Mouse (Mus musculus) bone marrow, adult 2 months (tissue): ENCODE measurements around the gene Cdk5.

Experiments used
- CTCF ChIP-seq: fragments of 200-500 bp; IDR thresholded peaks from 2 replicates; pipeline ENCODE4 v1.5.1; 2011; ENCODE audit warnings: low read length, control low read depth; ENCODE audit not compliant: control insufficient read depth, insufficient read depth
- POLR2A ChIP-seq: fragments of 200-500 bp; IDR thresholded peaks from 2 replicates; pipeline ENCODE4 v1.6.1; 2011; ENCODE audit warnings: low read depth, mild to moderate bottlenecking, control low read depth, low read length, borderline replicate concordance; ENCODE audit not compliant: control insufficient read depth

DNA sequence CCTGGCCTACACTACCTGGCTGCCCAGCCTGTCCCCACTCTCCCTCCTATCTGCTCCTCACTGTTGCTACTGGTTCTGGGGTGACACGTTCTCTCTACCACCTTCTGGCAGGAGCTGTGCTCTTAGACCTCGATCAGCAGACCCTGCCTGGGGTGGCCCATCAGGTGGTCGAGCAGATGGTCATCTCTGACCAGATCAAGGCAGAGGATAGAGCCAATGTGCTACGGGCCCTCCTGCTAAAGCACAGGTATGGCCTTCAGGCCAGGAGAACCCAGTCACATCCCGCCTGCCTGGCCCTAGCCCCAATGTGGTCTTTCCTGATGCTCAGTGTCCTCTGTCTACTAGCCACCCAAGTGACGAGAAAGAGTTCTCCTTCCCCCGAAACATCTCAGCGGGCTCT is 10.7 kb upstream of the Cdk5 start:
- no peak for TF ChIP-seq POLR2A
- TF ChIP-seq CTCF = no peak
